Mouse (Mus musculus): ENCODE measurements at regions not wholly inside any gene's neighbourhood (a gene's known extent, or its start where the extent isn't known, plus 50 kb on each side); places are given as distances from the start of the nearest gene placed in this dataset.

DNA sequence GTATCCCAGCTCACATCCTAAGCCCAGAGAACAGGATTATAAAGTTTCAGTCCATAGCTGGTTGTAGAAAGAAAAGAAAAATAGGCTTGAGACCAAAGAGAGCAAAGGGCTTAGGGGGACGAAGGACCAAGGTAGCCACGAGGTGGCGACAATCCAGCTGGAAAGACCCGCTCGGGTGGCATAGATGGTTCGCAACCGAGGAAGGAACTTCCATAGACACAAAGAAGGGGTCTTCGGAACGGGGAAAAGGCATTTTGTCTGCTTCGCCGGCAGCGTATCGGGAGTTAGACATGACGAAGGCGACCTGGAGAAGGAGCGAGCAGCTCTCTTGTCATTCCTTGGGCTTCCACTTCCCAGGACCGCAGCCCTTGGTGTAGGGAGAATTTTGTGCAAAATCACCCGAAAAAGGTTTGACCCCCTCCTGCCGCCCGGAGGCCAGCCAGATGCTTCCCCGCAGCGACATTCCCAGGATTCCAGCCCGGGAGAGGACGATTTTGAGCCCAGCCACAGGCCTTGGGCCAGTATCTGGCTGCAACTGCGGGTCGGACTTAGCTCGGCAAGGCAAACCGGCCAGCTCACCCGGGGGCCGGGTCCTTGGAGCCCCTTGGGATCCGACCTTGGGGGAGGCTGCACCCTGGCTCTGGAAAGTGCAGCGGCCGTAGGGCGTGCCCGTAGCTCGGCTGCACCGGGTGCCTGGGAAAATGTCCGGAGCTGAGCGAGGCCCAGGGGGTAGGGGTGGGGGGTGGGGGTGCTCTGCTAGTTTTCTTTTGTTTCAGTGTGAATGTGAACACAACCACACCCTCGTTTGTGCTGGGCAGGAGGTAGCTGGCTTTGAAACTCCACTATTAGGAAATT lies 184.5 kb upstream of the Foxn2 start:
- intact Hi-C loops (cut with DNase I): loop anchor here (5.0 kb wide), 2 partner anchors 186 to 256 kb away; partner anchors contain the start of gene Foxn2
- peak; percentile 92 for DNase-seq

GRCm38 (mm10) chr17:88256599-88257544 lies 183.6 kb upstream of the Foxn2 start:
- intact Hi-C loops (cut with DNase I): loop anchor here (5.0 kb wide), 2 partner anchors 185 to 255 kb away; partner anchors contain the start of gene Foxn2
- DNase-seq: peak; percentile 63

GRCm38 (mm10) chr17:88258361-88258796 lies 182.1 kb upstream of the Foxn2 start:
- intact Hi-C loops (cut with DNase I): loop anchor here (5.0 kb wide), 2 partner anchors 184 to 254 kb away; partner anchors contain the start of gene Foxn2
- no peak for DNase-seq

GRCm38 (mm10) chr17:88260176-88260575 lies 180.3 kb upstream of the Foxn2 start:
- DNase-seq: no peak

DNA sequence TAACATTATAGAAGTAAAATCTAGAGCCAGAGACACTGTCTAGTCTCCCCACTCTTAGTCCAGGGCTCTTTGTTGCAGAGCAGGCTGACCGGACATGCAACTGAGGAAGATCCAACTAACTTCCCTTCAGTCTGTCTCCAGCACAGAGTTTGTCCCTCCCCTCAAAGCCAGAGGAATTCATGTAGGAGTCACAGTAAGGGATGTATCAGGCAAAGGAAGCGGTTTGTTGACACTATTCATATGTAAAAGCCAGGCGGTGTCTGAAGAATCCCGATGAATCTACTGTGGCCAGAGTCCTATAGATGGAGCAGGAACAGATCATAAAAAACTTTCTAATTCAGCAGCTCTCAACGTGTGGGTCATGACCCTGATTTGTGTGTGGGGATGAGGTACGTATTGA lies 179.7 kb upstream of the Foxn2 start:
- no peak for DNase-seq
- intact Hi-C loops (cut with DNase I): no loop called here

More at GRCm38 (mm10) chr17:88260176-88260575, 180.3 kb upstream of the Foxn2 start:
- intact Hi-C loops (cut with DNase I): no loop called here

DNA sequence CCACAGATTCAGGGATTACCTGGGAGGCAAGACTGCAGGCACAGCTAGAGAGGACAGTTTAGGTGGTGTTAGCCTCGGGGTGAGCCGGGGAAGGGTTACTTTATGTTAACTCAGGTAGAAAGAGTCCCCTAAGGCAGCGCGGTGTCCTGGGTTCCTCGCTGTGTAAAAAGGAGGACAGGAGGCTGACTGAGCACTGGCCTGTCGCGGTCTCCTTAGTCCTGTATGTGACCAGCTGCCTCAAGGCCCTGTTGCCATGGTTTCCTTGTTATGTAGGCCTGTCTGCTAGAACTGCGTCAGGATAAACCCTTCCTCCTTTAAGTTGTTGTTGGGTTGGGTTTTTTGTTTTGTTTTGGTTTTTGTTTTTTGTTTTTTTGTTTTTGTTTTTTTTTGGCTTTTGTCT lies 179.0 kb upstream of the Foxn2 start:
- no peak for DNase-seq
- intact Hi-C loops (cut with DNase I): no loop called here

GRCm38 (mm10) chr17:88262326-88263187 lies 178.0 kb upstream of the Foxn2 start:
- no peak for DNase-seq
- intact Hi-C loops (cut with DNase I): no loop called here

DNA sequence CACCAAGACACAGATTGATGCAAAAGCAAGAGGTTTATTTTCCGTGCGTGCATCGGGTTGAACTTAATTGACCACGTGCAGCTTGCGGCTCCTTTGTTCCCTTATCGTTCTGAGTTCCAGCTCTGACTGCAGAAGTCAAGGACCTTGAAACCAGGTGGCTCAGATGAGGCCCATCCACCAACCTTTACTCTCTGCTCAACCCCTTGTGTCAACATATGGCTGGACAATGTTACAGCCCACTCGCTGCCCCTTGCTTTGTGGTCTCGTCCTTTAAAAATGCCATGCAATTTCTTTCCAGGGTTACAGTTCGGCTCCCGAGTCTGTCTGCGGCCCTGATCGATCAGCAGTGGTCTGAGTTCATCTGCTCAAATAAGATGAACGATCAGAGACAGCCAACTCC lies 175.2 kb upstream of the Foxn2 start:
- intact Hi-C loops (cut with DNase I): no loop called here
- no peak for DNase-seq

GRCm38 (mm10) chr17:88268216-88268615 lies 172.3 kb upstream of the Foxn2 start:
- intact Hi-C loops (cut with DNase I): no loop called here
- DNase-seq: no peak

DNA sequence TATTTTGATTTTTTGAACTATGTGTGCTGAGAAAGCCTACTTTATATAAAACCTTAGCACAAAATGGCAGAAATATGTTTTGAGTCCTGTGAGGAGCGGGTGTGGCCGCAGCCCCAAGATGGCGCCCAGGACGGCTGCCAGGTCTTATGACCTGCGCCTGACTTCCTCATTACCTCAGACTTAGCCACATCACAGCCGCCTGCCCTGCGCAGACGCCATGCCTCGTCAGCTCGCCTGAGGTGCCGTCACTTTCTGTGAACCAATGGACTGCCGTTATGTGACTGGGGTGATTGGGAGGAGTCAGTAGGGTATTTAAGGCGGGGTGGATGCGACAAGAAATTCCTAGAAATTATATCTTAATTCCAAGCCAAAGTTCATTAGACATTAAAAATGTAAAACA lies 171.7 kb upstream of the Foxn2 start:
- intact Hi-C loops (cut with DNase I): no loop called here
- no peak for DNase-seq

DNA sequence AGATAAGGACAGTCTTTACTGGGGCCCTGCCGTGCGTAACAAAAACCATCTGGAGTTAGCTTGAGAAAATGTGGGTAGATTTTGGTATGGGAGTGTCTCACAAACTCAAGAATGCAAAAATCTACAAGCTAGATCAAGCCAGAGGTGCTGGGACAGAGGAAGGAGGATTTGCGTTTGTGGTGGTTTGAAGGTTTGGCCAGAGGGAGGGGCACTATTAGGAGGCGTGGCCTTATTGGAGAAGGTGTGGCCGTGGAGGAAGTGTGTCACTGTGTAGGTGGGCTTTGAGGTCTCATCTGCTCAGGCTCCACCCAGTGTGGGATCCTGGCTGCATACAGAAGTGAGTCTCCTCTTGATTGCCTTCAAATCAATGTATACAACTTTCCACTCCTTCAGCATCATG lies 169.6 kb upstream of the Foxn2 start:
- intact Hi-C loops (cut with DNase I): no loop called here
- DNase-seq: no peak

DNA sequence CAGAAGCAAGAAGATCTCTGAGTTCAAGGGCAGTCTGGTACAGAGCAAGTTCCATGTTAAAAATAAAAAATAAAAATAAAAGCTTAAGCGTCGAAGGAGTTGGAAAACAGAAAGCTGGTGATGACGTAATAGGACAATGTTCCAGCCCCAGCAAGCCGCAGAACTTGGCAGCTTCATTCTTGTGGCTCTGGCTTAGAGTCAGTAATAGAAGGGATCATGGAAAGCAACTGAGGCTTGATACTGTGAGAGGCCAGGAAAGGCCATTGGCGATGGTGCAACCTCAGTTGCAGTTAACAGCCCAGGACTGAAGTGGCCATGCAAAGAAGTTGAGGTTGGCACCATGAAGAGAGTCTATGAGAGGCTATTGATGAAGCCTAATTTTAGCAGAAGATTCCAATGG lies 168.3 kb upstream of the Foxn2 start:
- DNase-seq: no peak
- intact Hi-C loops (cut with DNase I): no loop called here

- DNase-seq: no peak
- intact Hi-C loops (cut with DNase I): no loop called here
These were observed 167.0 kb upstream of the Foxn2 start for GRCm38 (mm10) chr17:88273520-88273919.

GRCm38 (mm10) chr17:88274003-88274698 lies 166.4 kb upstream of the Foxn2 start:
- intact Hi-C loops (cut with DNase I): no loop called here
- DNase-seq: peak; percentile 29

DNA sequence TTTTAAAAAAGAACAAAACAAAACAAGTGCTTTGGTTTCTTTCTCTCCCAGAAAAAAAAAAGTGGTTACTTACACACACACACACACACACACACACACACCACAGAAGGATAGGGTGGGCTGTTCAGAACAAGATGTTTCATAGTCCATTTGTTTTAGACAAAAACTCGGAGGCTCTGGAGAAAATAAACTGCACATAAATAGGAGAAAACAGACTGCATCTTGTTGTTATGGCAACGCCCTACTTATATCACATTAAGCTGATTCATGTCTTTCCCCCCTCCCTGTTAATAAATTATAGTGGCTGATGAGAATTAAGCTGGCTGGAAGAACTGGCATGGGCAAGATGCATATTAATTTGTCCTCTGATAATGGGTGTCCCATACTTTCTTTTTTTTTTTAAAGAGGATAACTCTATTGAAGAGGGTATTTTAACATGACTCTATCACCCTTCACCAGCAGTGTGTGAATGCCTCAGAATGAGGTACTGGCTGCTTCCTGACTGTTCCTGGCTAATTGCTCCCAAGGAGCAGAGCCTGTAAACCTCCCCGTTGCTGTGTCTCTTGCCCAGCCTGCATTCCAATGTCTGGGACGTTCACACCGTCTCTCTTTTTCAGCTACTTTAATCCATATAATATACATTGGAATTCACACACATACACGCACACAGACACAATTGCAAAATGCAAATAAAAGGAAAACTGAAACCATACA lies 165.6 kb upstream of the Foxn2 start:
- intact Hi-C loops (cut with DNase I): no loop called here

DNA sequence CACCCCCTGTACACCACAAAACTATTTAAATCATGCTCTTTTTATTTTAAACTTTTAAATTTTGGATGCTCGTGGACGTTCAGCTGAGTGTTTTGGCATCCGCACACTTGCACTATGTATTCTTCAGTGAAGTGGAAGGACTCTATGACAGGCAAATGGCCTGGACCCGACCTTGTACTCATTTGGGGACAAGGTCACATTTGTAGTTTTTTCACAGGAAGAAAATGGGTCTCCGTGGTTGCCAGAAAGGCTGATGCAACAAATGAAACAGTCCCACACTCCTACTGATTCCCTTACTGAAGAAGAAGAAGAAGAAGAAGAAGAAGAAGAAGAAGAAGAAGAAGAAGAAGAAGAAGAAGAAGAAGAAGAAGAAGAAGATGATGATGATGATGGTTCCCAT lies 160.9 kb upstream of the Foxn2 start:
- intact Hi-C loops (cut with DNase I): no loop called here
- DNase-seq: no peak

More for the DNA sequence above, 165.6 kb upstream of the Foxn2 start:
- DNase-seq: no peak

DNA sequence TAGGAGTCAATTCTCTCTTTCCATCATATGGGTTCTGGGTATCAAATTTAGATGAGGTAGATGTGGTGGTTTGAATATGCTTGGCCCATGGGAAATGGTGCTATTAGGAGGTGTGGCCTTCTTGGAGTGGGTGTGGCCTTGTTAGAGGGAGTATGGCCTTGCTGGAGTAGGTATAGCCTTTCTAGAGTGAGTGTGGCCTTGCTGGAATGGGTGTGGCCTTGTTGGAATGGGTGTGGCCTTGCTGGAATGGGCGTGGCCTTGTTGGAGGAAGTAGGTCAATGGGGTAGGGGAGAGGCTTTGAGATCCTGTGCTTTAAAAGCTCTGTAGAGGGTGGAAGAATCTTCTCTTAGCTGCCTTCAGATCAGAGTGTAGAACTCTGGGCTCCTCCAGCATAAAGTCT lies 157.8 kb upstream of the Foxn2 start:
- no peak for DNase-seq
- intact Hi-C loops (cut with DNase I): no loop called here

DNA sequence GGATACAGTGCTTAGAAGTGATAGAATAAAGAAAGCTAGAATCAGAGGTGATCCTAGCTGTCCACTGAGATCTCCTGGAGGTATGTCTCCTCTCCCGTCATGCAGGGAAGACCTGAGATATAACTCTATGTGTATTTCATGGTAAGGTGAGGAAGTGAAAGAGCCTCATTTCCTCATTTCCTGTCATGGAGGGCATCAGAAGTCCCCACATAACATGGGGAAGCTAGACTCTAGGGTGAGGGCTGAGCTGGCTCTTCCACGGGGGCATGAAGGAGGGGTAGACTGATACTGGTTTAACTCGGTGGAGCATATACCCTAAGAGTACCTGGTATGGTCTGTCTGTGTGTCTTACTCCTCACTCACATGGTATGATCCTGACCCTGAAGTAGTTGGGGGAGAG lies 156.0 kb upstream of the Foxn2 start:
- no peak for DNase-seq
- intact Hi-C loops (cut with DNase I): no loop called here

GRCm38 (mm10) chr17:88287861-88288260 lies 152.7 kb upstream of the Foxn2 start:
- intact Hi-C loops (cut with DNase I): no loop called here
- no peak for DNase-seq

All from left cerebral cortex, postnatal 4 days (tissue).